Mouse (Mus musculus) stomach, postnatal 0 days (tissue): ENCODE data around the gene Rnf220.

Experiments used
- CTCF ChIP-seq: IDR thresholded peaks from 2 replicates; pipeline ENCODE4 v1.5.1; 2016; ENCODE audit warnings: antibody characterized with exemption, low read depth, mild to moderate bottlenecking, moderate library complexity
- EP300 ChIP-seq: optimal IDR thresholded peaks from 2 replicates; pipeline ENCODE3; 2016; ENCODE audit warnings: antibody characterized with exemption

- TF ChIP-seq CTCF (no peak), EP300 (no peak)
Measured at GRCm38 (mm10) chr4:117278381-117279252, 218.2 kb downstream of the Rnf220 start.
